Mouse (Mus musculus) MEL-GATA-1-ER (cell line): Measurements from ENCODE around the gene Epb41l2.

ENCODE experiments used
- DNase-seq: peaks from one replicate; pipeline ENCODE4 v3.0.0-alpha.2; 2012; ENCODE audit warnings: low read depth; ENCODE audit errors: extremely low read depth

Gene Epb41l2

GRCm38 (mm10) chr10:25434358-25435044 is 74.9 kb downstream of the Epb41l2 start:
- DNase-seq, result no peak

DNA sequence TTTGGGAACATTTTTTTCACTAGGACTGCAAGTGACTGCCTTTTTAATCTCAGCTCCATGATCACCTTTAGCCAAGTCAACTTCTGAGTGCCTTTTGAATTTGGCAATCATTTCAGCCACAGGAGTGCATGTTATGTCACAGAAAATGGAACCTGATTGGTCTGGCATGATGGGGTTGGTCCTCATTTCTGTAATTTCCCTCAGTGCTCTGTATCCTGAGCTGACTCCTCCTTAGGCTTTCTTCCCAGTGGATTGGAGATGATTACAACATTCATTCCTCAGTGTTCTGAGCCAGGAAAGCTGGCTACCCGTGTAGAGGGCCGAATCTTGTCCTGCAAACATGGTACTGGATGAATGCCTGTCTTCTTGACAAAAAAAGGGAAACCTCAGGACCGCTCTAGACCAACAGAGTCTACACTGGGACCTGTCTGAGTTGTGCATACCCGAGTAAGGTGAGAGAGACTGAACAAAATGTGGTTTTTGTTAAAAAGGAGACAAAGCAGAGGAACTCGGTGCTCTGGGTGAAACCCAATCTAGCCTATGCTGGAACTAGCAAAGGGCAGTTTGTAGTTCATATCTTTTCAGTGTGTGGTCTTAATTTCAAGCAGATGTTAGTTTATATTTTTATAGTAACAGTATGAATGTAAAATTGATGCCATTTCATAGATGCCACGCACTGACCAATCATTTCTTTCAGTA is 77.3 kb downstream of the Epb41l2 start:
- DNase-seq, result no peak

- no peak for DNase-seq
Measured at GRCm38 (mm10) chr10:25437586-25438298, 78.1 kb downstream of the Epb41l2 start.

DNA sequence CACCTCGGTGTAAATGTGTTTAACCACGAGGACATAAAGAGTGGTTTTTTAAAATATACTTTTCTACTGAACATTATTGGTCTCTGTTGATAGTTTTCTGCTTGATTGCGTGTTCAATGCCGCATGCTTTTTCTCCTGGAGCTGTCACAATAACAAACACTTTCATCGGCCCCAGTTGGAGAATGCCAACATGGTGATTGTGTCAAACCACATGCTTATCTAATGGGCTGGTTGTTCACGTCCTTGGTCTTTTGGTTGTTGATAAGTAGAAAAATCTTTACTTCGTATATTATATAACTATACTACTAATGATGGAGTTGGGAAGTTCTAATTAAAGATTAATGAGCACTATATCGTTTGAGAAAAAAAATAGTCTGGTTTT is 78.7 kb downstream of the Epb41l2 start:
- no peak for DNase-seq

DNA sequence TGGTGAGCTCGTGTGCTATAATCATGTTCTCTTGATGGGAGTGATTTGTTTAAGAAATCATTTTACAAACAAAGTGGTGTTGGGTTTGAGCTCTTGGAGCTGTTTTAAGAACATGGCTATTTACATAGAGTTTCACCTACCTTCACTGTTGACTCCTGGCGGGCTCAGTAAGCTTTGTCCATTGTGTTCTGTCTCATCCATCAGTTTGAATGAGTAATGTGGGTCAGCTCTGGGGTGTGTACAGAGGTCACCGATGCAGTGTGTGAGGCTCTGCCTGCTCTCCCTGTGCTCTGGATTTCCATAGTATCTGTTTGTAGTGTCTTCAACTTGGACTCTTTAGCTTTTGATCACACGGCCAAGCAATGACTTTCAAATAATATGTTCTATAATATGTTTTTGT is 79.6 kb downstream of the Epb41l2 start:
- no peak for DNase-seq

GRCm38 (mm10) chr10:25439856-25440255 is 80.3 kb downstream of the Epb41l2 start:
- DNase-seq, result no peak

DNA sequence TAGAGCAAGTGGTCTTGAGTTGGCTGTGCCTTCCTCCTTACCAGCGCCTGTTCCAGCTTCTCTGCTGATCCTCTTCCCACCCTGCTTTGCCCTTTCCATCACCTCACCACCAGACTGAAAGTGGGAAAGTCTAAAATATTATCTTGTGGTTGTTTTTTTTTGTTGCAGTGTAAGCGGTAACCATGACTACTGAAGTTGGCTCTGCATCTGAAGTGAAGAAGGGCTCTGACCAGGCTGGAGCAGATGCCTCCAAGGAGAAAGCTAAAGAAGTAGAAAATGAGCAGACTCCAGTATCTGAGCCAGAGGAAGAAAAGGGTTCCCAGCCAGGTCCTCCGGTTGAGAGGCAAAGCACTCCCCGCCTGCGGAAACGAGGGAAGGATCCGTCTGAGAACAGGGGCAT is 81.8 kb downstream of the Epb41l2 start:
- DNase-seq, result no peak

DNA sequence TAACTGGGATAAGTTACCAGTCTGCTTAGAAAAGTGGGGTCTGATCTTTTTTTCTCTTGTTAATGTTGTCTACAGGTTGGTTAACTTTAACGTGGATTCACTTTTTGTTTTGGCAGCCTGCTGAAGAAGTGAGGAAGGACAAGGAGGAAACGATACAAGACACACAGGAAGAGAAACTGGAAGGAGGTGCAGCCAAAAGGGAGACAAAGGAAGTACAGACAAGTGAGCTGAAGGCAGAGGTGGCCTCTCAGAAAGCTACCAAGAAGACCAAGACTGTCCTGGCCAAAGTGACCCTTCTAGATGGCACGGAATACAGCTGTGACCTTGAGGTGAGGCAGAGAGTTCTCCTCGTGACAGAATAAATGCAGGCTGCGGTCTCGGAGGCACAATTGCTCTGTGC is 84.0 kb downstream of the Epb41l2 start:
- DNase-seq, result no peak

DNA sequence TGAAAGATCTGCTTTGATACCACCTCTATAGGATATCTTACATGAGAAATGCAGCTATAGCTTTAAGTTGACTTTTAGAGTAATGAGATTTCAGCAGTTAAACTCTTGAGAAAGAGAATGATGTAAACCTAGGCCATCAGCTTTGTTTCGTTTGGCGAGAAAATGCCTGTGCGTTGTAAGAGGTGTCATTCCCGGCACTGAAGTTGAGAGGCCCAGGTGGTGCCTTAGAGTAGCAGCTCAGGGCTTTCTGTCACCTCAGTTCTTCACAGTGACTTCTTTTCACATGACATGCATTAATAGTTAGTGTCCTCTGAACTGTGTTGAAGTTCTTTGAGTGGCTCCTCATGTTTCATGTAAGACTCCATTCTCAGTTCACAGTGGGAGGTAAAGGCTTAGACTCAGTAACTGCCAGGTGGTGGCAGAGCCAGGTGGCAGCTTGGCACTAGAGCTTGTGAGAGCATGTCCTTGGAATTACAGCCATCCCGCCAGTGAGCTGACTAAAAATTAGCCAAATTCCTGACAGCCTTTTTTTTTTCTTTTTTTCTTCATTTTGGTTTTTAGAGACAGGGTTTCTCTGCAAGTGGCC is 84.7 kb downstream of the Epb41l2 start:
- DNase-seq, result no peak

- no peak for DNase-seq
Measured at GRCm38 (mm10) chr10:25446953-25447525, 87.4 kb downstream of the Epb41l2 start.

DNA sequence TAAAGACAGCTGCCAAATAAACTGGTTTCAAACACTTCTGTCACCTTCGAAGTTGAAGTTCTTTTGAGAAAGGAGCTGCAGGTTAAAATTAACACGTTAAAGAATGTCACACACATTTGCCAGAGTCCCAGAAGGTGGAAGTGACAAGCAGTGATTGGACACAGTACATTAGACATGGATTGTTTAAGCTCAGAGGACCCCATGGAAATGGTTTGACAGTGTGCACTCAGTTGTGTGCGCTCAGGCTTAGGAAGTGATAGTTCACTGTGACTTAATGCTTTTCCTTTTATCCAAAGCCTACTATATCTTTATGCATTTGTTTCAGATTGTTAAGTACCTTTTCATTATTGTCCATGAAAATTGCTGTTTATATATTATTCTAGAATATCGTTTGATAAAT is 89.1 kb downstream of the Epb41l2 start:
- DNase-seq, result no peak

DNA sequence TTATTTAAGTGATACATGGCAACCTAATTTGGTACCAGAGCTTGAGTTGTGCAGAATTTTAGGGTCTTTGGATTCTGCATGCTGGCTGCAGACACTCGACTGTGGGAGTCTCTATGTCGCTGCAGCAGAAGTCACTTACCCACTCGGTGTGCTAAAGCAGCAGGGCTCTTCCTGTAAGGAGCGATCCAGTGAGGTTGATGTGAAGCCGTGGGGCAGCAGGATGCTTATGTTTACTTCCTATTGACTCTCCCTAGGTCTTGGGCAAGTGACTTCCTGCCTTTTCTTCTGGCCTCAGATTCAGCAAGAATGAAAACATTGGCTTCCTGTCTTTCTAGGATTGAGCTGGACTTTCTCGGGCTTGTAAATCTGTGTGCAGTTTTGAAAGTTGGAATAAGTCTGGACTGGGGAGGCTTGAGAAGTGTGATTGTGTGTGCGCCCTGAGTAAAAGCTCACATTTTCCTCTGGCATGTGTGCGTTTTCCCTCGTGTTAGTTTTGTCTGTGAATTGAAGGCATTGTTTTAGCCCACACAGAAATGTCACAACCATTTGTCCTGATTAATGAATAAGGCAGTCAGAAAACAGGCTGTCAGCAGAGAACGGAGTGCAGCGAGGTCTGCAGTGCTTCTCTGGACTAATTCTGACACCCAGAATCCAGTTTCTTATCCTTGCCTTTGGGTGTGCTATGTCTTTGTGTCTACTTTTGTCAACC is 89.9 kb downstream of the Epb41l2 start:
- no peak for DNase-seq

- DNase-seq, result no peak
Measured at GRCm38 (mm10) chr10:25453150-25453549, 93.6 kb downstream of the Epb41l2 start.

DNA sequence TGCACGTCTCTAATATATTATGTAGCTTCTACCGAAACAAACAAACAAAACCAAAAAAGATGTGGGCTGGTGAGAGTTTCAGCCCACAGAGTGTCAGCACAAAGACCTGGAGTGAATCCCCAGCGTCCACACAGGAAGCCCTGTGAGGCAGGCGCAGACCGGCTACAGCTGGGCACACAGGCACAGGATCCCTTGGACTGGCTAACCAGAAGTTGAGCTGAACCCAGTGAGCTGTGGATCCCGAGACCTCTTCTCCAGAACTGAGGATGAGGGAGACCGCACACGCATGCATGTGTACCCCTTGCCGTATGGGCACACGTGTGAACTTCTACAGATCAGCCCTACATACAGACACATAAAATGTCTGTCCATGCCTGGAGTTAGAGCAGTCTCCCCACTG is 94.2 kb downstream of the Epb41l2 start:
- no peak for DNase-seq

GRCm38 (mm10) chr10:25457118-25457517 is 97.5 kb downstream of the Epb41l2 start:
- no peak for DNase-seq

- DNase-seq, result no peak
Measured at GRCm38 (mm10) chr10:25457996-25458395, 98.4 kb downstream of the Epb41l2 start.

DNA sequence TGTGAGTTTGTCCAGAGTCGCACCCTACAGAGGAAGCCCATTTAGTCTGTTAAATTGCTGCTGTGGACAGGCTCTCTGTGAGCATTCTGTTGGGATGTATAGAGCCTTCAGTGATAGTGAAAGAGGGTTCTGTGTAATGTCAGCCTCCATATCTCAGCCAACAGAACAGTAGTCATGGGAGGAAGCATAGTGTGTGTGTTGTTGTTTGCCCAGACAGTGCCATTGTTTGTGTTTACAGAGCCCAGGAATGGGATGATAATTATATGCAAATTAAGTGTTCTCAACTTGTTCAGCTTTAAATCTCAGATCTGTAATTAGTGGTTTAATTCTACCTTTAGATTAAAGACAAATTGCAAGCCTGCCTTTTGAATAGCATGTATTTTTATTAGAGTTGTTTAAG is 102.2 kb downstream of the Epb41l2 start:
- no peak for DNase-seq

- no peak for DNase-seq
Measured at GRCm38 (mm10) chr10:25462669-25463068, 103.1 kb downstream of the Epb41l2 start.

DNA sequence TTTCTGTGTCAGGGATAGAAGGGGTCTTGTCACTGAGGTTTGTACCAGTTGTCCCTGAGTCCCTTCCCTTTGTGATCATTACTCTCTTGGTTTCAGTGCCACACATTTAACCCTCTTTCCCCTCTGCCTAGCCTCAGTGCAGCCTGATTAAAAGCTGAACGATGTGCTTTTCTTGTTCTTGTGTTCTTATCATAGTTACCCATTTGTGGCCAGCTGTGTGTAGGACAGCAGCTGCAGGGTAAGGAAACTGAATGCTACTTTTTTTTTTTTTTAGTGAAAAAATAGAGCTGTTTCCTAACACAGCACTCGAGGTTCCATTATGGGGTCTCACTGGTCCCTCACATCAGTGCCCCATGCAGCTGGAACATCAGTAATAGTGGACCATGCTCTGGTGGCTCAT is 106.9 kb downstream of the Epb41l2 start:
- DNase-seq, result no peak

GRCm38 (mm10) chr10:25471944-25472343 is 112.3 kb downstream of the Epb41l2 start:
- no peak for DNase-seq

DNA sequence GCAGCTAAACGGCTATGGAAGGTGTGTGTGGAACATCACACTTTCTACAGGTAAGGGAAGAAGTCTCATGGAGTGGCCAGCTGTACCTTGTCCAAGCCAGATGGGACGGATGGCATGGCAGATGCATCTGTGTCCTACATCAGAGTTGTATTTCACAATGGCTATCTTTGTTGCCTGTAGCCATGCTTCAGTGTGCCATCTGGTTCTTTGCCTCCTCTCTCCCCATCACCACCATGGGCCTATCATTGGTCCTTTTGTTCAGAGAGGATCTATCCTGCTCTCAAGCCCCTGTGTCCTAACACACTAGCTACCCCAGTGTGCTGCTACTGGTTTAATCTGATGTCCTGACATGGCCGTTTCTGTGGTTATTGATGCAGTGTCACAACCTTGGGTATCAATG is 120.1 kb downstream of the Epb41l2 start:
- DNase-seq, result no peak
